Mouse (Mus musculus): ENCODE measurements at regions not wholly inside any gene's neighbourhood (a gene's known extent, or its start where the extent isn't known, plus 50 kb on each side); places are given as distances from the start of the nearest gene placed in this dataset.

DNA sequence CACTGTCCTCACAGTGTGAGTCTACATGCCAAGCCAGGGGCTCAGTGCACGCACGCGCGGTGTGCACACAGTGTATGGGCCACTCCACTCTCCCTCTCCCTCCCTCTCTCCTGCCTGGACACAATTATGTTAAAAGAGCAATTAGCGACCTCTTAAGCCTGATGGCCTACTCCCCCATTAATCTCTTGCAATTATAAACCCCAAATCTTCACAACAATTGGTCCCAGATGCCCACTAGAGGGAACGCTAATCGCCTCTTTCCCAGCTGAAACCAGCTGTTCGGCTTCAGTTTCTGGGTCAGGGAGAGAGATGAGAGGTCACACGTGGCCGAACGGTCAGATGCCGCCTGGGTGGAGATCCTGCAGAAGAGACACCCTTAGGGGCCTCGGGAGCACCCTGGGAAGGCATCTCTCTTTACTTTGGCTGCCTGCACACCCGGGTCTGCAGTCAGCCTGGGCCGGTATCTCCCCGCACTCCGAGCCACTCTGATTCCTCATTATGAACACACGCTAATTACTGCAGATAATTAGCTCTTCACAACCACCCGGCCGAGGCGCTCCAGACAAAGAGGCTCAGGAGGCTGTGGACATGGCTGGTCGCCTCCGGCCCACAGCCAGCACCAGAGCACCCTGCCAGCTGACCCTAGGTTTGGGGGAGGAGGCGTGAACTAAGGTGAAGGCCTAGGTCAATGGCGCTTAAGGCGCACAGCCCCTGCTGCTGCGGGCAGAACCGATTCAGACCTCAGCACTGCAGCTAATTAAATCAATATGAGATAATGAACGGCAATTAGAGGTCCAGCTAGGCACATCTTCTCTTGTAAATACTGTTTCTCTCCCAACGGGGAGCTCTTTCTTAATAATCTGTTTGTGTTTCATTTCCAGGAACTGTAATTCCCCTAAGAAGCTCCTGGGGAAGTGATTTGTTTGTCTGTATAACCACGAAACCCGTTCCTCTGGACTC, 250.3 kb downstream of the Cryba4 start:
- TF ChIP-seq CTCF (IDR thresholded peaks at IDR 0.05; ENCODE audit: insufficient read depth, low read depth, low read length): no peak
- TF ChIP-seq POLR2A (IDR thresholded peaks at IDR 0.05; ENCODE audit: insufficient read depth, low read depth, low read length): no peak
